Mouse (Mus musculus): ENCODE measurements around the gene Nrsn2. TPM values are rescaled to one million over a fixed set of nuclear protein-coding genes. Genes with fewer than 3 reads are reported as not detected.

Nrsn2 gene
- polyA plus RNA-seq, 1 experiment = not detected

DNA sequence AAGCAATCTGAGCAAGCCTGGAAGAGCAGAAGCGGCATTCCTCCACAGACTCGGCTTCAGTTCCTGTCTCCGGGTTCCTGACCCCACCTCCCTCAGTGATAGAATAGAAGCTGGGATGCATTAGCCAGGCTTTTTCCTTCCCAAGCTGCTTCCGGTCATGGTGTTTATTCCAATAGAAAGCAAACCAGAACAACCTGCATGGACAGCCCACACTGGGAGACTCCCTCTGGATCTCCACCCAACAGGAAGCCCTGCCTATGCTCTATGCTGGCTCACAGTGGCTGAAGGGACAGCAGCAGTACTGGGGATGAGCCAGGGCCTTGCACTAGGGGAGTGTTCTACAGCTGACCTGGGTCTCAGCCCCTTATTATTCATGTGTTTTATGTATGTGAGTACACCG is 48.5 kb downstream of the Nrsn2 start:
- no peak overlapping the region for H3K4me3 ChIP-seq (ENCODE audit: insufficient read depth, low read depth, low read length)
- H3K27ac ChIP-seq (ENCODE audit: insufficient read depth, low read depth, low read length) = no peak overlapping the region
- 81% methylated on average over 5 of the region's 5 CpGs for WGBS
- TF ChIP-seq POLR2A (IDR thresholded peaks at IDR 0.05; ENCODE audit: insufficient read depth, low read depth, low read length) (no peak), CTCF (IDR thresholded peaks at IDR 0.05; ENCODE audit: insufficient read depth, low read depth, low read length) (no peak)
- peaks cover 9% of the 10 kb centered on the region for H3K4me1 ChIP-seq (ENCODE audit: control insufficient read depth, insufficient read depth, low read length)

DNA sequence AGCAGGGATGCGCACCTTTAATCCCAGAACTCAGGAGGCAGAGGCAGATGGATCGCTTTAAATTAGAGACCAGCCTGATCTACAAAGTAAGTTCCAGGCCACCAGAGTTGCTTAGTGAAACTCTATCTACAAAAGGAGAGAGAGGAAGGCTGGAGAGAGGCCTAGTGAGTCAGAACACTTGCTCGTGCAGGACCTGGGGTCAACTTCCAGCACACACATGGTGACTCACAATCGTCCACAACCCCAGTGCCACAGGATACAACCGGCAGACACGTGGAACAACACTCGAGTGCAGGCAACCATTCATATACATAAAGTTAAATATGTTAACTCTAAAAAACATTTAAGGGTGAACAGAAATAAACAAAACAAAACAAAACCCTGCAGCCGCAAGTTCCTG is 49.8 kb downstream of the Nrsn2 start:
- no peak overlapping the region for H3K4me3 ChIP-seq (ENCODE audit: insufficient read depth, low read depth, low read length)
- no peak overlapping the region for H3K27ac ChIP-seq (ENCODE audit: insufficient read depth, low read depth, low read length)
- WGBS = 91% methylated on average over 8 of the region's 8 CpGs
- H3K4me1 ChIP-seq (ENCODE audit: control insufficient read depth, insufficient read depth, low read length) = peaks cover 17% of the 10 kb centered on the region
- TF ChIP-seq POLR2A (IDR thresholded peaks at IDR 0.05; ENCODE audit: insufficient read depth, low read depth, low read length) (no peak), CTCF (IDR thresholded peaks at IDR 0.05; ENCODE audit: insufficient read depth, low read depth, low read length) (no peak)

DNA sequence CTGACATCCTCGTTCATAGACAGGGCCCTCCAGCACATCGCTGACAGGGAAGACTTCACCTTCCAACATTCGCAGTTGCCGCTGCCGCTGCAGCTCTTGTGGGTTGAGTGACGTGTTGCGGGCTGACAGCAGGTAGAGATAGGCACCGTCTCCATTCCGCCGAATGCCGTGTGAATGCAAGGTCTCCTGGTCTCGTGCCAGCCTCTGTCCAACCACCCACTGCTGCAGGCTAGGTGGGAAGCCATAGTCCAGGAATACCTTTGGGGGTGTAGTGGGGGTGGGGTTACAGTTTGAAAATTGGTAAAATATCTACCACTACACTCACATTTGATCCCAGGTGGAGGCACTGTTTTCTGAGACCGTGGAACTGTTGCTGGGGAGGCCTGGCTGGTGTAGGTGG is 50.3 kb downstream of the Nrsn2 start:
- Histone ChIP-seq H3K4me3 (ENCODE audit: insufficient read depth, low read depth, low read length) (no peak overlapping the region), H3K4me1 (ENCODE audit: control insufficient read depth, insufficient read depth, low read length) (peaks cover 18% of the 10 kb centered on the region), H3K27ac (ENCODE audit: insufficient read depth, low read depth, low read length) (no peak overlapping the region)
- WGBS = 89% methylated on average over 13 of the region's 13 CpGs
- TF ChIP-seq CTCF (IDR thresholded peaks at IDR 0.05; ENCODE audit: insufficient read depth, low read depth, low read length) = no peak
- no peak for TF ChIP-seq POLR2A (IDR thresholded peaks at IDR 0.05; ENCODE audit: insufficient read depth, low read depth, low read length)

DNA sequence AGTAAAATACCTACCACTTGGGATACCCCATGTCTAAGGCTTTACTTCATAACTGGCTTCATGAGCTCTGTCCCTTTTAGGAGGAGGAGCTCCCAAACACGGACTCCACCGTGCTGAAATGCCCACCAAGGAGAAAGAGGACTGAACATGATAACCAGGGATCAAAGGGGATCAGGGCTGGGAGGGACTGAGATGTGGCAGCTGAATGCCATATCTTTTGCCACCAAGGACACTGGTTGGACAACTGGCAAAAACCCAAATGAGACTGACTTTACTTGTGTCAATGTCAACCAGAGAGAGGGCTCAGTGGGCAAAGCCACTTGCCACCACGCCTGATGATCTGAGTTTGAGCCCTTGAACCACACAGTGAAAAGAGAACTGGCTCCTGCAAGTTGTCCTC is 51.6 kb downstream of the Nrsn2 start:
- TF ChIP-seq POLR2A (IDR thresholded peaks at IDR 0.05; ENCODE audit: insufficient read depth, low read depth, low read length) (no peak), CTCF (IDR thresholded peaks at IDR 0.05; ENCODE audit: insufficient read depth, low read depth, low read length) (no peak)
- 86% methylated on average over 3 of the region's 3 CpGs for WGBS
- Histone ChIP-seq H3K27ac (ENCODE audit: insufficient read depth, low read depth, low read length) (no peak overlapping the region), H3K4me3 (ENCODE audit: insufficient read depth, low read depth, low read length) (no peak overlapping the region), H3K4me1 (ENCODE audit: control insufficient read depth, insufficient read depth, low read length) (peaks cover 11% of the 10 kb centered on the region)

DNA sequence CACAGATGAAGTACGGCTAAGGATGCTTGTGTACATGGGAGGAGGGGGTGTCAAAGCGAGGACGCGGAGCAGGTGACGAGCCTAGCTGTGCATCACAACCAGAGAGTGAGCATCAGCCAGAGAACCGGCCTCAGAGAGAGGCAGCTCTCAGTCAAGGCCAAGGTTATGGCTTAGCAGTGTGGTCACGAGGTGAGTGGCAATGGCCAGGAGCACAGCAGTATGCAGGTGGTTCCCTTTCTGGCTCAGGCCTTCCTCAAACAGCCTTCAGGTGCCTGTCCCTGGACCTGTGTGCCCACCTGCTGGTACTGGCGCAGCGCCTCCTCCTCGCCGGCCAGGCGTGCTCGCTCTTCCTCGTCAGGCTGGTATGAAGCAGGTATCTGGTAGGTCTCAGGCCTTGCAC is 52.5 kb downstream of the Nrsn2 start:
- no peak for TF ChIP-seq POLR2A (IDR thresholded peaks at IDR 0.05; ENCODE audit: insufficient read depth, low read depth, low read length)
- H3K4me3 ChIP-seq (ENCODE audit: insufficient read depth, low read depth, low read length) = no peak overlapping the region
- 96% methylated on average over 14 of the region's 14 CpGs for WGBS
- no peak overlapping the region for H3K27ac ChIP-seq (ENCODE audit: insufficient read depth, low read depth, low read length)
- H3K4me1 ChIP-seq (ENCODE audit: control insufficient read depth, insufficient read depth, low read length) = peaks cover 11% of the 10 kb centered on the region

DNA sequence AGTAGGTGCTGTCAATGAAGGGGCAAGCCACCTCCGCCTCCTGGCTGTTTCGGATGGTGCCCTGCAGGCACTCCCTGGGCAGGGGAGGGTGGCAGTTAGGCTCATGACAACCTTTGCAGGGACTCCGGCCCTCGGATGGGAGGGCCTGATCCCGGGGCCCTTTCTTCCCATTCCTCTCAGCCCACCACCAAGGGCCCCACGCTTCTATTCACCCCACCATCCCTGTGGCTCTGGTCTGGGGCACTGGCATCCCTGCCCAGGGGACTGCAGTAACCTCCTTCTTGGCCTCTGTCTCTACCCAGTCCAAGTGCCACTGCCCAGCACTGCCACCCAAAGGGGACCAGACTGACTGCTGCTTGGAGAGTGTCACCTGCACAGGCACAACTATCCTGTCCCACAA is 54.2 kb downstream of the Nrsn2 start:
- 93% methylated on average over 6 of the region's 6 CpGs for WGBS
- H3K4me1 ChIP-seq (ENCODE audit: control insufficient read depth, insufficient read depth, low read length) = peaks cover 11% of the 10 kb centered on the region
- no peak overlapping the region for H3K27ac ChIP-seq (ENCODE audit: insufficient read depth, low read depth, low read length)
- TF ChIP-seq CTCF (IDR thresholded peaks at IDR 0.05; ENCODE audit: insufficient read depth, low read depth, low read length) = no peak
- TF ChIP-seq POLR2A (IDR thresholded peaks at IDR 0.05; ENCODE audit: insufficient read depth, low read depth, low read length) = no peak
- H3K4me3 ChIP-seq (ENCODE audit: insufficient read depth, low read depth, low read length) = no peak overlapping the region

DNA sequence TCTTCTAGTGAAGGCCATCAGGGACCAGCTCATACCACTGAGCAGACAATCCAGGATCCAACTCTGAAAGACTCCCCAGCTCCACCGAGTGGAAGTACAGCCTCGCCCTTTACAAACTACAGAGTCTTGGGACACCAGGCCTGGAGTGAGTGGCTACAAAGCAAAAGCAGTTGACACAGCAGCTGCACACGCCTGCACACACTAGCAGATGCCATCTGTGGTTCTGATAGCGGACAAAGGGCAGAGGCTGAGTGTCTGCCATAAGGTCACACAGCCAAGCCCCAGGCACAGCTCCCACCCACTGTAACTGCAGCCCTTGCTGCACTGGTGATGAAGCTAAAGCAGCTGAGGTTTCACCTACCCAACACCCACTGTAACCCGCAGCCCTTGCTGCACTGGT is 54.9 kb downstream of the Nrsn2 start:
- 76% methylated on average over 5 of the region's 5 CpGs for WGBS
- TF ChIP-seq POLR2A (IDR thresholded peaks at IDR 0.05; ENCODE audit: insufficient read depth, low read depth, low read length) (no peak), CTCF (IDR thresholded peaks at IDR 0.05; ENCODE audit: insufficient read depth, low read depth, low read length) (no peak)

More for the DNA sequence above, 54.9 kb downstream of the Nrsn2 start:
- peaks cover 11% of the 10 kb centered on the region for H3K4me1 ChIP-seq (ENCODE audit: control insufficient read depth, insufficient read depth, low read length)
- H3K4me3 ChIP-seq (ENCODE audit: insufficient read depth, low read depth, low read length) = no peak overlapping the region
- H3K27ac ChIP-seq (ENCODE audit: insufficient read depth, low read depth, low read length) = peak overlapping the region; percentile 5; the same call in 1 of the 2 replicates

Other genes with a start within 250 kb of the Nrsn2 start
- gene Tcf15, start 233.1 kb downstream of the Nrsn2 start, polyA plus RNA-seq (2012; ENCODE audit: insufficient read depth, insufficient read length, low replicate concordance, missing spikeins) = not detected in 2 replicates
- 208 TPM in 1 of 2 replicates, not detected in the other for gene Csnk2a1, start 149.8 kb downstream of the Nrsn2 start, polyA plus RNA-seq (2012; ENCODE audit: insufficient read depth, insufficient read length, low replicate concordance, missing spikeins)
- gene Tbc1d20, start 82.8 kb downstream of the Nrsn2 start, polyA plus RNA-seq (2012; ENCODE audit: insufficient read depth, insufficient read length, low replicate concordance, missing spikeins) = not detected in 2 replicates
- not detected in 2 replicates for gene Rbck1, start 44.0 kb downstream of the Nrsn2 start, polyA plus RNA-seq (2012; ENCODE audit: insufficient read depth, insufficient read length, low replicate concordance, missing spikeins)
- not detected in 2 replicates for gene Trib3, start 32.6 kb downstream of the Nrsn2 start, polyA plus RNA-seq (2012; ENCODE audit: insufficient read depth, insufficient read length, low replicate concordance, missing spikeins)
- gene Sox12, start 21.4 kb upstream of the Nrsn2 start, polyA plus RNA-seq (2012; ENCODE audit: insufficient read depth, insufficient read length, low replicate concordance, missing spikeins) = not detected in 2 replicates
- gene Zcchc3, start 38.4 kb upstream of the Nrsn2 start, polyA plus RNA-seq (2012; ENCODE audit: insufficient read depth, insufficient read length, low replicate concordance, missing spikeins) = not detected in 2 replicates
- gene 6820408C15Rik, start 38.9 kb upstream of the Nrsn2 start, polyA plus RNA-seq (2012; ENCODE audit: insufficient read depth, insufficient read length, low replicate concordance, missing spikeins) = not detected in 2 replicates
- gene Defb23, start 88.0 kb upstream of the Nrsn2 start, polyA plus RNA-seq (2012; ENCODE audit: insufficient read depth, insufficient read length, low replicate concordance, missing spikeins) = not detected in 2 replicates
- not detected in 2 replicates for gene Defb20, start 100.4 kb upstream of the Nrsn2 start, polyA plus RNA-seq (2012; ENCODE audit: insufficient read depth, insufficient read length, low replicate concordance, missing spikeins)
- gene Defb22, start 113.5 kb upstream of the Nrsn2 start, polyA plus RNA-seq (2012; ENCODE audit: insufficient read depth, insufficient read length, low replicate concordance, missing spikeins) = not detected in 2 replicates
- not detected in 2 replicates for gene Defb26, start 135.1 kb upstream of the Nrsn2 start, polyA plus RNA-seq (2012; ENCODE audit: insufficient read depth, insufficient read length, low replicate concordance, missing spikeins)
- gene Defb28, start 141.6 kb upstream of the Nrsn2 start, polyA plus RNA-seq (2012; ENCODE audit: insufficient read depth, insufficient read length, low replicate concordance, missing spikeins) = not detected in 2 replicates
- gene Defb29, start 163.5 kb upstream of the Nrsn2 start, polyA plus RNA-seq (2012; ENCODE audit: insufficient read depth, insufficient read length, low replicate concordance, missing spikeins) = not detected in 2 replicates
- not detected in 2 replicates for gene Gm17416, start 192.7 kb upstream of the Nrsn2 start, polyA plus RNA-seq (2012; ENCODE audit: insufficient read depth, insufficient read length, low replicate concordance, missing spikeins)
- gene Defb21, start 196.1 kb upstream of the Nrsn2 start, polyA plus RNA-seq (2012; ENCODE audit: insufficient read depth, insufficient read length, low replicate concordance, missing spikeins) = not detected in 2 replicates
- not detected in 2 replicates for gene Defb19, start 203.7 kb upstream of the Nrsn2 start, polyA plus RNA-seq (2012; ENCODE audit: insufficient read depth, insufficient read length, low replicate concordance, missing spikeins)
- not detected in 2 replicates for gene Defb45, start 222.8 kb upstream of the Nrsn2 start, polyA plus RNA-seq (2012; ENCODE audit: insufficient read depth, insufficient read length, low replicate concordance, missing spikeins)
- not detected in 2 replicates for gene Defb36, start 227.7 kb upstream of the Nrsn2 start, polyA plus RNA-seq (2012; ENCODE audit: insufficient read depth, insufficient read length, low replicate concordance, missing spikeins)
- gene Defb25, start 246.4 kb upstream of the Nrsn2 start, polyA plus RNA-seq (2012; ENCODE audit: insufficient read depth, insufficient read length, low replicate concordance, missing spikeins) = not detected in 2 replicates

All from olfactory bulb, adult 2 months (tissue).